Mouse (Mus musculus) thymus, postnatal 4 days (tissue): ENCODE results near the gene Myef2.

ENCODE experiments used
- DNase-seq: peaks from one replicate; pipeline ENCODE4 v3.0.0; 2021

Gene Myef2

DNA sequence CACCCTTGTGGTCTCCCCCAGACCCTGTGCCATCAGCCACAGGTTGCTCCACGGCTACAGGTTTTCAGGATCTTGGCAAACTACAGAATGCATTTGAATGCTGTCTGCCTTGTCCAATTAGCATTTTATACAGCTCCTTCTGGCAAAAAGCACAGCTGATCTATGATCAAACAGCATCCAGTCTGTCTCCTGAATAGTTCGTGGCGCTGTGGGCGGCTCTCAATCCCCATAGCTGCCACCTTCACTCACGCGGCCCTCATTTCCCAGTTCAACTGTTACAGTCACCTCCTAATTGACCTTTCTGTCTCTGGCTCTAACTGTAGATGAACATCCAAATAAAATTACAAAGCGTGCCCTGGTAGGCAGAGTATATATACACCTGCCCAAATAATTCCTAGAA, 56.1 kb downstream of the Myef2 start:
- no peak for DNase-seq

- DNase-seq = no peak
Measured at GRCm38 (mm10) chr2:125062944-125063343, 60.5 kb downstream of the Myef2 start.

DNA sequence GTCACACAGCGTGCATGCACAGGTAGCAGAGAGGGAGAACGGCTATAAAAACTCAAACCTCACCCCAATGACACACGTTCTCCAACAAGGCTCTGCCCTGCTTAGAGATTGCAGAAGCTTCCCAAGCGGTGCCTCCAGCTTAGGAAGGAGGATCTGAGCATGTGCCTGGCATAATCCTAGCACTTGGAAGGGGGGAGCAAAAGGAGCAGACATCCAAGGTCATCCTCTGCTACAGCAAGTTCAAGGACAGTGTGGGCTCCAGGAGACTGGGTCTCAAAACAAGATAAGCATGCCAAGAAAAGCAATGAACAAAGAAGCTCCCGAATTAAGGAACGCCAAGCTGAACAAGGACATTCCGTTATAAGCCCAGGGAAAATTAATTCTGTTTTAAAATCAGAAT, 62.0 kb downstream of the Myef2 start:
- no peak for DNase-seq

GRCm38 (mm10) chr2:125057250-125057815, 66.1 kb downstream of the Myef2 start:
- DNase-seq = no peak

GRCm38 (mm10) chr2:125055316-125055903, 68.1 kb downstream of the Myef2 start:
- peak; percentile 24 for DNase-seq
